Mouse (Mus musculus) midbrain, postnatal 0 days (tissue): ENCODE data around the gene Tlk2. TPM values are rescaled to one million over a fixed set of nuclear protein-coding genes. Genes with fewer than 3 reads are reported as not detected.

Source experiments
- ATAC-seq: fragments of 200-750 bp; cut with Nextera tagmentation; 2 replicates; pipeline ENCODE4 v1.8.0; 2017; ENCODE audit warnings: moderate number of reproducible peaks, mild to moderate bottlenecking, moderate TSS enrichment, moderate library complexity; ENCODE audit not compliant: low FRiP score
- DNase-seq: peaks from one replicate; pipeline ENCODE4 v3.0.0-alpha.2; 2015; ENCODE audit warnings: low spot score
- H3K27ac ChIP-seq: fragments of 300-500 bp; sonication (generic); 2 replicates; pipeline ENCODE4 v1.5.1; 2014; ENCODE audit warnings: low read depth, mild to moderate bottlenecking, low read length, mixed read lengths
- H3K27me3 ChIP-seq: fragments of 300-500 bp; sonication (generic); 2 replicates; pipeline ENCODE4 v1.6.1; 2014; ENCODE audit warnings: low read length, control low read depth, mixed read lengths; ENCODE audit not compliant: insufficient read depth
- H3K36me3 ChIP-seq: fragments of 300-500 bp; sonication (generic); 2 replicates; pipeline ENCODE4 v1.6.1; 2014; ENCODE audit warnings: low read length, control low read depth, mixed read lengths; ENCODE audit not compliant: insufficient read depth
- H3K4me1 ChIP-seq: fragments of 300-500 bp; sonication (generic); 2 replicates; pipeline ENCODE4 v1.6.1; 2014; ENCODE audit warnings: mild to moderate bottlenecking, control low read depth, antibody characterized with exemption, low read length, mixed read lengths; ENCODE audit not compliant: insufficient read depth
- H3K4me2 ChIP-seq: fragments of 300-500 bp; sonication (generic); 2 replicates; pipeline ENCODE4 v1.6.1; 2014; ENCODE audit warnings: low read depth, mild to moderate bottlenecking, low read length, mixed read lengths; ENCODE audit not compliant: poor library complexity, severe bottlenecking
- H3K4me3 ChIP-seq: fragments of 300-500 bp; sonication (generic); 2 replicates; pipeline ENCODE4 v1.5.1; 2014; ENCODE audit warnings: low read depth, mild to moderate bottlenecking, low read length, moderate library complexity
- H3K9ac ChIP-seq: fragments of 300-500 bp; sonication (generic); replicated peaks from 2 replicates; pipeline ENCODE4 v1.6.1; 2014; ENCODE audit warnings: mild to moderate bottlenecking, low read length, moderate library complexity, mixed read lengths; ENCODE audit not compliant: poor library complexity, severe bottlenecking
- H3K9me3 ChIP-seq: fragments of 300-500 bp; sonication (generic); 2 replicates; pipeline ENCODE4 v1.6.1; 2016; ENCODE audit warnings: low read length, control low read depth
- CTCF ChIP-seq: IDR thresholded peaks from 2 replicates; pipeline ENCODE4 v1.5.1; 2016; ENCODE audit warnings: antibody characterized with exemption, mild to moderate bottlenecking
- WGBS: fragments of 180-500 bp; shearing (Covaris S2); extraction: QIAGEN DNeasy Blood & Tissue Kit; methylation state at CpG from one replicate; pipeline ENCODE4 v1.1.7; 2014; 5-methylcytosine and 5-hydroxymethylcytosine counted together
- polyA plus RNA-seq: library from polyadenylated mRNA; unstranded; fragments of >200 nt; fragmentation: Nextera tagmentation; extraction: Ambion mirVana; gene quantifications from 2 replicates; pipeline ENCODE4 v1.2.1, GENCODE M21; 2015
- total RNA-seq: library from RNA; depleted of rRNA; stranded (reverse); fragments of >200 nt; gene quantifications from 2 replicates; pipeline ENCODE4 v1.2.3, GENCODE M21; 2014

The Tlk2 gene
- total and polyA plus RNA-seq, 2 experiments from 2014 or later, result 15.3 to 66.5 TPM

- ATAC-seq, result no peak
- no peaks in the 10 kb centered on the region for H3K27me3 ChIP-seq
- H3K27ac ChIP-seq, result no peak overlapping the region
Measured at GRCm38 (mm10) chr11:105214257-105214656, 35.6 kb downstream of the Tlk2 start.

GRCm38 (mm10) chr11:105217771-105218170, 39.2 kb downstream of the Tlk2 start:
- TF ChIP-seq CTCF, result no peak
- no peaks in the 10 kb centered on the region for H3K27me3 ChIP-seq
- no peaks in the 10 kb centered on the region for H3K4me1 ChIP-seq
- H3K36me3 ChIP-seq, result 0 out of 2 replicates have a peak, but pooled peaks cover 2% of the 10 kb centered on the region
- WGBS, result 88% methylated on average over 2 of the region's 2 CpGs
- H3K9ac ChIP-seq, result no peak overlapping the region
- ATAC-seq (no peak), DNase-seq (no peak)
- no peak overlapping the region for H3K27ac ChIP-seq
- no peaks in the 10 kb centered on the region for H3K9me3 ChIP-seq
- no peak overlapping the region for H3K4me3 ChIP-seq
- no peak overlapping the region for H3K4me2 ChIP-seq

More at GRCm38 (mm10) chr11:105214257-105214656, 35.6 kb downstream of the Tlk2 start:
- H3K4me2 ChIP-seq, result no peak overlapping the region
- peak; percentile 49 for TF ChIP-seq CTCF
- H3K9me3 ChIP-seq, result no peaks in the 10 kb centered on the region
- no peak overlapping the region for H3K9ac ChIP-seq
- no peak for DNase-seq
- 97% methylated on average over 1 of the region's 1 CpGs for WGBS
- peaks cover 4% of the 10 kb centered on the region; the same call in 1 of the 2 replicates for H3K36me3 ChIP-seq
- H3K4me3 ChIP-seq, result no peak overlapping the region
- H3K4me1 ChIP-seq, result no peaks in the 10 kb centered on the region

GRCm38 (mm10) chr11:105234501-105234900, 55.9 kb downstream of the Tlk2 start:
- no peak for DNase-seq
- 98% methylated on average over 2 of the region's 2 CpGs for WGBS
- H3K27me3 ChIP-seq, result no peaks in the 10 kb centered on the region
- H3K4me2 ChIP-seq, result no peak overlapping the region
- ATAC-seq, result no peak
- H3K27ac ChIP-seq, result no peak overlapping the region
- H3K9ac ChIP-seq, result no peak overlapping the region
- H3K4me3 ChIP-seq, result no peak overlapping the region
- no peak for TF ChIP-seq CTCF
- H3K4me1 ChIP-seq, result no peaks in the 10 kb centered on the region
- no peaks in the 10 kb centered on the region for H3K36me3 ChIP-seq
- no peaks in the 10 kb centered on the region for H3K9me3 ChIP-seq

GRCm38 (mm10) chr11:105240991-105241390, 62.4 kb downstream of the Tlk2 start:
- no peaks in the 10 kb centered on the region for H3K27me3 ChIP-seq
- H3K36me3 ChIP-seq, result peaks cover 8% of the 10 kb centered on the region
- H3K9ac ChIP-seq, result no peak overlapping the region
- H3K4me1 ChIP-seq, result no peaks in the 10 kb centered on the region
- H3K9me3 ChIP-seq, result no peaks in the 10 kb centered on the region
- H3K27ac ChIP-seq, result no peak overlapping the region
- ATAC-seq (no peak), DNase-seq (peak; percentile 40)
- no peak overlapping the region for H3K4me2 ChIP-seq
- H3K4me3 ChIP-seq, result no peak overlapping the region
- TF ChIP-seq CTCF, result peak; percentile 78

GRCm38 (mm10) chr11:105246369-105246768, 67.8 kb downstream of the Tlk2 start:
- H3K9ac ChIP-seq, result no peak overlapping the region
- no peak overlapping the region for H3K27ac ChIP-seq
- ATAC-seq (no peak), DNase-seq (no peak)
- no peaks in the 10 kb centered on the region for H3K4me1 ChIP-seq
- WGBS, result 95% methylated on average over 1 of the region's 1 CpGs
- no peaks in the 10 kb centered on the region for H3K27me3 ChIP-seq
- H3K9me3 ChIP-seq, result no peaks in the 10 kb centered on the region
- TF ChIP-seq CTCF, result no peak
- no peak overlapping the region for H3K4me2 ChIP-seq
- H3K36me3 ChIP-seq, result peaks cover 18% of the 10 kb centered on the region; the same call in 1 of the 2 replicates
- no peak overlapping the region for H3K4me3 ChIP-seq

GRCm38 (mm10) chr11:105246785-105247184, 68.2 kb downstream of the Tlk2 start:
- no peak overlapping the region for H3K9ac ChIP-seq
- H3K4me1 ChIP-seq, result no peaks in the 10 kb centered on the region
- no peak overlapping the region for H3K27ac ChIP-seq
- TF ChIP-seq CTCF, result peak; percentile 12; the same call in 1 of the 2 replicates
- DNase-seq (no peak), ATAC-seq (no peak)
- H3K36me3 ChIP-seq, result peaks cover 18% of the 10 kb centered on the region; the same call in 1 of the 2 replicates
- no peaks in the 10 kb centered on the region for H3K9me3 ChIP-seq
- no peak overlapping the region for H3K4me3 ChIP-seq
- no peaks in the 10 kb centered on the region for H3K27me3 ChIP-seq
- WGBS, result 93% methylated on average over 6 of the region's 6 CpGs
- no peak overlapping the region for H3K4me2 ChIP-seq
